Mouse (Mus musculus): ENCODE measurements around the gene Dis3l.
"Not testable (repeated sequence)": the region's sequence is repeated elsewhere in the genome, so short reads cannot be mapped to it uniquely, and the experiment has no call there.

Dis3l gene

GRCm38 (mm10) chr9:64316986-64317385 lies 24.1 kb downstream of the Dis3l start:
- no peak for DNase-seq (ENCODE audit: low read depth)

- no peak for DNase-seq (ENCODE audit: low read depth)
Measured at GRCm38 (mm10) chr9:64314696-64315095, 26.4 kb downstream of the Dis3l start.

GRCm38 (mm10) chr9:64312128-64312527 lies 29.0 kb downstream of the Dis3l start:
- DNase-seq (ENCODE audit: low read depth) = peak; percentile 4

GRCm38 (mm10) chr9:64310996-64311785 lies 29.9 kb downstream of the Dis3l start:
- DNase-seq (ENCODE audit: low read depth) = no peak

GRCm38 (mm10) chr9:64306476-64307312 lies 34.4 kb downstream of the Dis3l start:
- no peak for DNase-seq (ENCODE audit: low read depth)

GRCm38 (mm10) chr9:64303086-64303485 lies 38.0 kb downstream of the Dis3l start:
- not testable (repeated sequence) for DNase-seq (ENCODE audit: low read depth)

- peak; percentile 16 for DNase-seq (ENCODE audit: low read depth)
Measured at GRCm38 (mm10) chr9:64282404-64282987, 58.6 kb downstream of the Dis3l start.

GRCm38 (mm10) chr9:64281781-64282178 lies 59.3 kb downstream of the Dis3l start:
- no peak for DNase-seq (ENCODE audit: low read depth)

- DNase-seq (ENCODE audit: low read depth) = peak; percentile 98
Measured at GRCm38 (mm10) chr9:64281105-64281780, 59.8 kb downstream of the Dis3l start, which contains the start of gene Tipin. TSS of gene Tipin (plus strand) at chr9:64281581.

- peak; percentile 32 for DNase-seq (ENCODE audit: low read depth)
Measured at GRCm38 (mm10) chr9:64278665-64279310, 62.3 kb downstream of the Dis3l start.

- peak; percentile 88 for DNase-seq (ENCODE audit: low read depth)
Measured at GRCm38 (mm10) chr9:64277706-64278105, 63.4 kb downstream of the Dis3l start.

GRCm38 (mm10) chr9:64274919-64275318 lies 66.2 kb downstream of the Dis3l start:
- DNase-seq (ENCODE audit: low read depth) = no peak

GRCm38 (mm10) chr9:64274291-64274690 lies 66.8 kb downstream of the Dis3l start:
- DNase-seq (ENCODE audit: low read depth) = no peak

- DNase-seq (ENCODE audit: low read depth) = no peak
Measured at GRCm38 (mm10) chr9:64273757-64274156, 67.3 kb downstream of the Dis3l start.

GRCm38 (mm10) chr9:64272611-64273010 lies 68.5 kb downstream of the Dis3l start:
- DNase-seq (ENCODE audit: low read depth) = peak; percentile 44

GRCm38 (mm10) chr9:64271249-64271648 lies 69.8 kb downstream of the Dis3l start:
- no peak for DNase-seq (ENCODE audit: low read depth)

GRCm38 (mm10) chr9:64268836-64269235 lies 72.3 kb downstream of the Dis3l start:
- not testable (repeated sequence) for DNase-seq (ENCODE audit: low read depth)

GRCm38 (mm10) chr9:64268196-64268595 lies 72.9 kb downstream of the Dis3l start:
- no peak for DNase-seq (ENCODE audit: low read depth)

- no peak for DNase-seq (ENCODE audit: low read depth)
Measured at GRCm38 (mm10) chr9:64267231-64267630, 73.9 kb downstream of the Dis3l start.

- no peak for DNase-seq (ENCODE audit: low read depth)
Measured at GRCm38 (mm10) chr9:64264813-64265212, 76.3 kb downstream of the Dis3l start.

- DNase-seq (ENCODE audit: low read depth) = no peak
Measured at GRCm38 (mm10) chr9:64261023-64261422, 80.1 kb downstream of the Dis3l start.
